Mouse (Mus musculus): ENCODE measurements at regions not wholly inside any gene's neighbourhood (a gene's known extent, or its start where the extent isn't known, plus 50 kb on each side); places are given as distances from the start of the nearest gene placed in this dataset.

GRCm38 (mm10) chr13:99096837-99097236 lies 87.8 kb upstream of the Zfp366 start:
- TF ChIP-seq CTCF (IDR thresholded peaks at IDR 0.05; ENCODE audit: low read depth, low read length) (no peak), EP300 (IDR thresholded peaks at IDR 0.05; ENCODE audit: insufficient read depth, low read depth, low read length) (no peak)
